Mouse (Mus musculus): ENCODE data around the gene Dctn3.

DNA sequence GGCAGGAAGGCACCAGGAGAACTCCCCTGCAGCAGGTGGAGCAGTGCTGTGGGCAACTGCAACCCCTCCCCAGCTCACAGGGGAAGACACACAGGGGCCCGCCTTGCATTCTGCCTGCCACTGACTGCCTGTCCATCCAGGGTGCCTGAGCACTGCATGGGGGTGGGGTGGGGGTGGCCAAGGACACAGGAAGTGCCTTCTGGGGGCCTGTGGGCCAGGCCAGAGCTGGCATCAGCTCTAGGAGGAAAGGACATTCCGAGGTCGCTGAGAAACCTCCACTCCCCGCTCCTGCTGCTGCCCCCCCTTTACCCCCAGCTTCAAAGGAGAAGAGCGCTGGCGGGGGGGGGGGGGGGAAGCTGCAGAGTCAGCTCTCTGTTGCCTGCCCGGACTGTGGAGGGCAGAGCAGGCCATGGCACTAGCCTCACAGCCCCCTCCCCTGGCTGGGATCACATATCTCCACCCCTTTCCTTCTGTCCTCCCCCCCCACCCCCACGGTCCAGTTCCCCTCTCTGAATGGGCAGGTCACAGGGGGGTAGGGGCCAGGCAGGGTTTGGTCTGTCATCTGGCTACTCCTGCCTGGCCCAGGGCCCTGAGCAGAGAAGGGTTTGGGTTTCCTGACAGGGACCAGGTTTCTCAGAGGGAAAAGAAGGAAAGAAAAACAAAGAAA is 57.8 kb downstream of the Dctn3 start:
- TF ChIP-seq CTCF (conservative IDR thresholded peaks at IDR 0.05; ENCODE audit: insufficient read depth, insufficient read length, low read depth, low read length) (no peak), POLR2A (IDR thresholded peaks at IDR 0.05; ENCODE audit: low read depth, low read length) (no peak)
